Mouse (Mus musculus) lung, embryonic 16.5 days (tissue): ENCODE measurements around the gene Col25a1. TPM values are rescaled to one million over a fixed set of nuclear protein-coding genes. Genes with fewer than 3 reads are reported as not detected.
A peak's percentile ranks its signal among the peaks of the same experiment; 100 is the strongest.

Experiments
- ATAC-seq: fragments of 200-750 bp; cut with Nextera tagmentation; 2 replicates; pipeline ENCODE4 v1.8.0; 2017; ENCODE audit warnings: low read depth, mild to moderate bottlenecking, moderate library complexity
- H3K27ac ChIP-seq: fragments of 300-500 bp; sonication (generic); 2 replicates; pipeline ENCODE4 v1.5.1; 2014; ENCODE audit warnings: mild to moderate bottlenecking, control low read depth, low read length
- H3K27me3 ChIP-seq: fragments of 300-500 bp; sonication (generic); 2 replicates; pipeline ENCODE4 v1.6.1; 2014; ENCODE audit warnings: low read depth, low read length, mixed read lengths; ENCODE audit not compliant: control insufficient read depth, insufficient read depth
- H3K36me3 ChIP-seq: fragments of 300-500 bp; sonication (generic); 2 replicates; pipeline ENCODE4 v1.6.1; 2014; ENCODE audit warnings: low read length; ENCODE audit not compliant: control insufficient read depth, insufficient read depth
- H3K4me1 ChIP-seq: fragments of 300-500 bp; sonication (generic); replicated peaks from 2 replicates; pipeline ENCODE4 v1.6.1; 2014; ENCODE audit warnings: low read length, mixed read lengths; ENCODE audit not compliant: control insufficient read depth, insufficient read depth
- H3K4me2 ChIP-seq: fragments of 300-500 bp; sonication (generic); 2 replicates; pipeline ENCODE4 v1.6.1; 2014; ENCODE audit warnings: low read depth, low read length, control low read depth
- H3K4me3 ChIP-seq: fragments of 300-500 bp; sonication (generic); 2 replicates; pipeline ENCODE4 v1.5.1; 2014; ENCODE audit warnings: mild to moderate bottlenecking, low read length, control low read depth
- H3K9ac ChIP-seq: fragments of 300-500 bp; sonication (generic); 2 replicates; pipeline ENCODE4 v1.6.1; 2014; ENCODE audit warnings: low read length, control low read depth
- H3K9me3 ChIP-seq: fragments of 300-500 bp; sonication (generic); 2 replicates; pipeline ENCODE4 v1.6.1; 2016; ENCODE audit warnings: low read length; ENCODE audit not compliant: control insufficient read depth
- WGBS: fragments of 180-500 bp; shearing (Covaris S2); extraction: QIAGEN DNeasy Blood & Tissue Kit; methylation state at CpG from one replicate; pipeline ENCODE4 v1.1.7; 2014; 5-methylcytosine and 5-hydroxymethylcytosine counted together
- polyA plus RNA-seq: library from polyadenylated mRNA; unstranded; fragments of >200 nt; fragmentation: Nextera tagmentation; extraction: Ambion mirVana; gene quantifications from 2 replicates; pipeline ENCODE4 v1.2.1, GENCODE M21; 2015

The Col25a1 gene
- polyA plus RNA-seq, 1 experiment from 2014 or later: 17.6 TPM

GRCm38 (mm10) chr3:130565586-130565985 lies 434.3 kb downstream of the Col25a1 start:
- no peak overlapping the region for H3K27ac ChIP-seq
- H3K4me2 ChIP-seq: no peak overlapping the region
- 94% methylated on average over 6 of the region's 6 CpGs for WGBS
- H3K4me1 ChIP-seq: peaks cover 5% of the 10 kb centered on the region
- H3K4me3 ChIP-seq: no peak overlapping the region
- H3K9ac ChIP-seq: no peak overlapping the region
- no peak for ATAC-seq
- H3K36me3 ChIP-seq: no peaks in the 10 kb centered on the region
- H3K27me3 ChIP-seq: no peaks in the 10 kb centered on the region
- H3K9me3 ChIP-seq: no peaks in the 10 kb centered on the region

GRCm38 (mm10) chr3:130568331-130569095 lies 437.2 kb downstream of the Col25a1 start:
- ATAC-seq: peak; percentile 88
- Histone ChIP-seq H3K27ac (peak overlapping the region; percentile 11), H3K4me2 (no peak overlapping the region)

GRCm38 (mm10) chr3:130573243-130573642 lies 441.9 kb downstream of the Col25a1 start:
- ATAC-seq: no peak
- Histone ChIP-seq H3K27ac (no peak overlapping the region), H3K9me3 (no peaks in the 10 kb centered on the region), H3K4me2 (no peak overlapping the region), H3K4me3 (no peak overlapping the region), H3K4me1 (peaks cover 5% of the 10 kb centered on the region), H3K9ac (no peak overlapping the region), H3K27me3 (no peaks in the 10 kb centered on the region), H3K36me3 (no peaks in the 10 kb centered on the region)
- WGBS: 68% methylated on average over 5 of the region's 5 CpGs

More at GRCm38 (mm10) chr3:130568331-130569095, 437.2 kb downstream of the Col25a1 start:
- Histone ChIP-seq H3K9ac (no peak overlapping the region), H3K9me3 (no peaks in the 10 kb centered on the region), H3K27me3 (no peaks in the 10 kb centered on the region), H3K4me1 (peaks cover 5% of the 10 kb centered on the region), H3K36me3 (no peaks in the 10 kb centered on the region), H3K4me3 (no peak overlapping the region)
- 50% methylated on average over 16 of the region's 16 CpGs for WGBS

GRCm38 (mm10) chr3:130574652-130575051 lies 443.4 kb downstream of the Col25a1 start:
- Histone ChIP-seq H3K27ac (no peak overlapping the region), H3K9ac (no peak overlapping the region), H3K4me1 (peaks cover 4% of the 10 kb centered on the region; the same call in 1 of the 2 replicates), H3K9me3 (no peaks in the 10 kb centered on the region), H3K4me2 (no peak overlapping the region), H3K27me3 (no peaks in the 10 kb centered on the region), H3K36me3 (no peaks in the 10 kb centered on the region), H3K4me3 (no peak overlapping the region)
- 20% methylated on average over 5 of the region's 5 CpGs for WGBS
- ATAC-seq: no peak

GRCm38 (mm10) chr3:130576683-130577082 lies 445.4 kb downstream of the Col25a1 start:
- peaks cover 5% of the 10 kb centered on the region; the same call in 1 of the 2 replicates for H3K4me1 ChIP-seq
- 70% methylated on average over 6 of the region's 6 CpGs for WGBS
- no peaks in the 10 kb centered on the region for H3K27me3 ChIP-seq
- H3K9ac ChIP-seq: no peak overlapping the region
- H3K4me2 ChIP-seq: no peak overlapping the region
- H3K27ac ChIP-seq: no peak overlapping the region
- no peak for ATAC-seq
- H3K36me3 ChIP-seq: no peaks in the 10 kb centered on the region
- H3K9me3 ChIP-seq: no peaks in the 10 kb centered on the region
- H3K4me3 ChIP-seq: no peak overlapping the region

- no peaks in the 10 kb centered on the region for H3K9me3 ChIP-seq
- no peaks in the 10 kb centered on the region for H3K36me3 ChIP-seq
- peak overlapping the region; percentile 7; the same call in 1 of the 2 replicates for H3K4me2 ChIP-seq
- H3K27ac ChIP-seq: no peak overlapping the region
- ATAC-seq: peak; percentile 67
- no peak overlapping the region for H3K4me3 ChIP-seq
- no peak overlapping the region for H3K9ac ChIP-seq
- H3K4me1 ChIP-seq: peaks cover 5% of the 10 kb centered on the region; the same call in 1 of the 2 replicates
- WGBS: 41% methylated on average over 17 of the region's 17 CpGs
- H3K27me3 ChIP-seq: no peaks in the 10 kb centered on the region
Observed at GRCm38 (mm10) chr3:130579501-130579900, 448.2 kb downstream of the Col25a1 start.

- Histone ChIP-seq H3K9me3 (no peaks in the 10 kb centered on the region), H3K36me3 (no peaks in the 10 kb centered on the region), H3K4me2 (no peak overlapping the region), H3K4me1 (peaks cover 5% of the 10 kb centered on the region; the same call in 1 of the 2 replicates), H3K4me3 (no peak overlapping the region), H3K27ac (no peak overlapping the region), H3K9ac (no peak overlapping the region), H3K27me3 (no peaks in the 10 kb centered on the region)
- ATAC-seq: no peak
- 65% methylated on average over 2 of the region's 2 CpGs for WGBS
Observed at GRCm38 (mm10) chr3:130581577-130581976, 450.3 kb downstream of the Col25a1 start.

- ATAC-seq: no peak
- Histone ChIP-seq H3K27me3 (no peaks in the 10 kb centered on the region), H3K36me3 (no peaks in the 10 kb centered on the region), H3K9ac (no peak overlapping the region), H3K4me2 (no peak overlapping the region), H3K4me1 (peaks cover 5% of the 10 kb centered on the region; the same call in 1 of the 2 replicates), H3K9me3 (no peaks in the 10 kb centered on the region), H3K4me3 (no peak overlapping the region), H3K27ac (no peak overlapping the region)
- WGBS: 82% methylated on average over 13 of the region's 13 CpGs
Observed at GRCm38 (mm10) chr3:130582903-130583664, 451.8 kb downstream of the Col25a1 start.

GRCm38 (mm10) chr3:130584007-130584406 lies 452.7 kb downstream of the Col25a1 start:
- Histone ChIP-seq H3K9me3 (no peaks in the 10 kb centered on the region), H3K36me3 (no peaks in the 10 kb centered on the region), H3K27ac (no peak overlapping the region), H3K4me1 (peaks cover 5% of the 10 kb centered on the region; the same call in 1 of the 2 replicates), H3K4me3 (no peak overlapping the region), H3K4me2 (no peak overlapping the region), H3K9ac (no peak overlapping the region), H3K27me3 (no peaks in the 10 kb centered on the region)
- no peak for ATAC-seq
- 74% methylated on average over 7 of the region's 7 CpGs for WGBS
